Mouse (Mus musculus): Measurements from ENCODE around the gene Olfr578. TPM values are rescaled to one million over a fixed set of nuclear protein-coding genes. Genes with fewer than 3 reads are reported as not detected.

Olfr578 gene
- not detected in 2 replicates for polyA plus RNA-seq (2021; fragmentation: Nextera tagmentation)
- long read RNA-seq, experiment 1, result 0 reads
- long read RNA-seq, experiment 2, result 0 reads

GRCm38 (mm10) chr7:102989224-102989623 is at the start of gene Olfr578:
Olfr578 (minus strand) TSS chr7:102989324.

GRCm38 (mm10) chr7:103037724-103038123 is 48.6 kb upstream of the Olfr578 start, which contains the start of gene Olfr582:
Olfr582 (plus strand) TSS chr7:103038024.

GRCm38 (mm10) chr7:102975843-102976242 is 13.3 kb downstream of the Olfr578 start, which contains the start of gene Olfr577:
Olfr577 (minus strand) TSS chr7:102975943.

GRCm38 (mm10) chr7:102962360-102962759 is 26.8 kb downstream of the Olfr578 start, which contains the start of gene Olfr576:
Olfr576 (plus strand) TSS chr7:102962660.

GRCm38 (mm10) chr7:102958593-102958992 is 30.5 kb downstream of the Olfr578 start, which contains the start of gene Olfr575:
Olfr575 (minus strand) TSS chr7:102958775.

GRCm38 (mm10) chr7:102948167-102948566 is 41.0 kb downstream of the Olfr578 start, which contains the start of gene Olfr574:
Olfr574 (plus strand) TSS chr7:102948467.

GRCm38 (mm10) chr7:102942475-102942874 is 46.6 kb downstream of the Olfr578 start, which contains the start of gene Olfr573-ps1:
Olfr573-ps1 (minus strand) TSS chr7:102942575.

Other genes starting within 250 kb of the Olfr578 start
- not detected in 2 replicates for gene Olfr560, start 230.0 kb downstream of the Olfr578 start, polyA plus RNA-seq (2021; fragmentation: Nextera tagmentation)
- 0.33 and 0.41 TPM in 2 replicates for gene Olfr78, start 229.9 kb downstream of the Olfr578 start, polyA plus RNA-seq (2021; fragmentation: Nextera tagmentation)
- not detected in 2 replicates for gene Olfr561, start 218.1 kb downstream of the Olfr578 start, polyA plus RNA-seq (2021; fragmentation: Nextera tagmentation)
- gene Olfr564, start 185.8 kb downstream of the Olfr578 start, polyA plus RNA-seq (2021; fragmentation: Nextera tagmentation), result not detected in 2 replicates
- gene Olfr566, start 130.6 kb downstream of the Olfr578 start, polyA plus RNA-seq (2021; fragmentation: Nextera tagmentation), result not detected in 2 replicates
- not detected in 2 replicates for gene Olfr568, start 112.2 kb downstream of the Olfr578 start, polyA plus RNA-seq (2021; fragmentation: Nextera tagmentation)
- not detected in 2 replicates for gene Olfr569, start 98.4 kb downstream of the Olfr578 start, polyA plus RNA-seq (2021; fragmentation: Nextera tagmentation)
- gene Olfr570, start 94.7 kb downstream of the Olfr578 start, polyA plus RNA-seq (2021; fragmentation: Nextera tagmentation), result not detected in 2 replicates
- not detected in 2 replicates for gene Olfr571, start 71.8 kb downstream of the Olfr578 start, polyA plus RNA-seq (2021; fragmentation: Nextera tagmentation)
- not detected in 2 replicates for gene Olfr572, start 64.9 kb downstream of the Olfr578 start, polyA plus RNA-seq (2021; fragmentation: Nextera tagmentation)
- gene Olfr573-ps1, start 46.7 kb downstream of the Olfr578 start, polyA plus RNA-seq (2021; fragmentation: Nextera tagmentation), result not detected in 2 replicates
- not detected in 2 replicates for gene Olfr574, start 40.9 kb downstream of the Olfr578 start, polyA plus RNA-seq (2021; fragmentation: Nextera tagmentation)
- gene Olfr575, start 30.5 kb downstream of the Olfr578 start, polyA plus RNA-seq (2021; fragmentation: Nextera tagmentation), result 0.11 TPM in 1 of 2 replicates, not detected in the other
- gene Olfr576, start 26.7 kb downstream of the Olfr578 start, polyA plus RNA-seq (2021; fragmentation: Nextera tagmentation), result not detected in 2 replicates
- not detected in 2 replicates for gene Olfr577, start 13.4 kb downstream of the Olfr578 start, polyA plus RNA-seq (2021; fragmentation: Nextera tagmentation)
- gene Olfr582, start 48.7 kb upstream of the Olfr578 start, polyA plus RNA-seq (2021; fragmentation: Nextera tagmentation), result not detected in 2 replicates
- gene Olfr583, start 62.0 kb upstream of the Olfr578 start, polyA plus RNA-seq (2021; fragmentation: Nextera tagmentation), result not detected in 2 replicates
- gene Olfr584, start 92.6 kb upstream of the Olfr578 start, polyA plus RNA-seq (2021; fragmentation: Nextera tagmentation), result not detected in 2 replicates
- gene Olfr585, start 108.4 kb upstream of the Olfr578 start, polyA plus RNA-seq (2021; fragmentation: Nextera tagmentation), result not detected in 2 replicates
- not detected in 2 replicates for gene Olfr586, start 136.3 kb upstream of the Olfr578 start, polyA plus RNA-seq (2021; fragmentation: Nextera tagmentation)
- gene Olfr588-ps1, start 151.6 kb upstream of the Olfr578 start, polyA plus RNA-seq (2021; fragmentation: Nextera tagmentation), result not detected in 2 replicates
- gene Olfr589, start 167.0 kb upstream of the Olfr578 start, polyA plus RNA-seq (2021; fragmentation: Nextera tagmentation), result not detected in 2 replicates
- not detected in 2 replicates for gene Olfr591, start 189.0 kb upstream of the Olfr578 start, polyA plus RNA-seq (2021; fragmentation: Nextera tagmentation)
- not detected in 2 replicates for gene Olfr592, start 195.5 kb upstream of the Olfr578 start, polyA plus RNA-seq (2021; fragmentation: Nextera tagmentation)
- not detected in 2 replicates for gene Olfr593, start 222.5 kb upstream of the Olfr578 start, polyA plus RNA-seq (2021; fragmentation: Nextera tagmentation)
- gene Olfr594, start 227.7 kb upstream of the Olfr578 start, polyA plus RNA-seq (2021; fragmentation: Nextera tagmentation), result not detected in 2 replicates

Measured in left cerebral cortex, adult 6 months (tissue).